Mouse (Mus musculus) c-Kit-positive CD71-negative TER-119-negative erythroid progenitor cells, embryonic 14.5 days (primary cell): ENCODE measurements around the gene Fam173a.
A peak's percentile ranks its signal among the peaks of the same experiment; 100 is the strongest.

Experiments
- DNase-seq: peaks from one replicate; pipeline ENCODE4 v3.0.0-alpha.2; 2013; ENCODE audit warnings: low read depth

Fam173a gene

GRCm38 (mm10) chr17:25796951-25797369 lies 4.3 kb upstream of the Fam173a start, which contains the start of gene Metrn:
Gene Metrn (minus strand): TSS chr17:25797136.
- DNase-seq: peak; percentile 86

- DNase-seq: no peak
Observed at GRCm38 (mm10) chr17:25796211-25796771, 3.6 kb upstream of the Fam173a start.

GRCm38 (mm10) chr17:25795609-25796092 lies 3.0 kb upstream of the Fam173a start, which contains the start of gene AC134908.4:
Gene AC134908.4 (minus strand): TSS chr17:25795659.
- DNase-seq: no peak

- DNase-seq: no peak
Observed at GRCm38 (mm10) chr17:25794998-25795397, 2.3 kb upstream of the Fam173a start.

GRCm38 (mm10) chr17:25794197-25794596 lies 1.5 kb upstream of the Fam173a start:
- DNase-seq: no peak

- peak; percentile 86 for DNase-seq
Observed at GRCm38 (mm10) chr17:25791843-25792527, 716 bp downstream of the Fam173a start.

- DNase-seq: no peak
Observed at GRCm38 (mm10) chr17:25791320-25791842, 1.3 kb downstream of the Fam173a start.

GRCm38 (mm10) chr17:25786781-25787504 lies 5.8 kb downstream of the Fam173a start:
- DNase-seq: no peak

- DNase-seq: no peak
Observed at GRCm38 (mm10) chr17:25786280-25786679, 6.4 kb downstream of the Fam173a start, which contains the start of gene Ccdc78. Gene Ccdc78 (plus strand): TSS chr17:25786580.

- peak; percentile 97 for DNase-seq
Observed at GRCm38 (mm10) chr17:25785281-25785745, 7.4 kb downstream of the Fam173a start, which contains the start of gene Haghl. Gene Haghl (minus strand): TSS chr17:25785673.

- no peak for DNase-seq
Observed at GRCm38 (mm10) chr17:25783861-25784574, 8.7 kb downstream of the Fam173a start.

- DNase-seq: no peak
Observed at GRCm38 (mm10) chr17:25783086-25783485, 9.6 kb downstream of the Fam173a start.

- DNase-seq: no peak
Observed at GRCm38 (mm10) chr17:25781339-25781738, 11.4 kb downstream of the Fam173a start.

- no peak for DNase-seq
Observed at GRCm38 (mm10) chr17:25777948-25778347, 14.8 kb downstream of the Fam173a start.

- DNase-seq: no peak
Observed at GRCm38 (mm10) chr17:25775318-25776062, 17.2 kb downstream of the Fam173a start.

GRCm38 (mm10) chr17:25773549-25774120 lies 19.1 kb downstream of the Fam173a start, which contains the start of gene Narfl:
Gene Narfl (plus strand): TSS chr17:25773776.
- peak; percentile 98 for DNase-seq

- no peak for DNase-seq
Observed at GRCm38 (mm10) chr17:25769331-25769730, 23.4 kb downstream of the Fam173a start.

GRCm38 (mm10) chr17:25765886-25766285 lies 26.8 kb downstream of the Fam173a start:
- DNase-seq: no peak

- no peak for DNase-seq
Observed at GRCm38 (mm10) chr17:25762591-25762990, 30.1 kb downstream of the Fam173a start.

GRCm38 (mm10) chr17:25761561-25761970 lies 31.1 kb downstream of the Fam173a start:
- no peak for DNase-seq
